Mouse (Mus musculus) heart, postnatal 0 days (tissue): ENCODE data around the gene Rps24. TPM values are rescaled to one million over a fixed set of nuclear protein-coding genes. Genes with fewer than 3 reads are reported as not detected.

Source experiments
- ATAC-seq: fragments of 200-750 bp; cut with Nextera tagmentation; 2 replicates; pipeline ENCODE4 v1.8.0; 2017; ENCODE audit warnings: low read depth, moderate number of reproducible peaks, moderate library complexity; ENCODE audit not compliant: insufficient read depth
- DNase-seq: peaks from one replicate; pipeline ENCODE4 v3.0.0-alpha.2; 2016; ENCODE audit warnings: low spot score
- H3K27ac ChIP-seq: fragments of 300-500 bp; sonication (generic); 2 replicates; pipeline ENCODE4 v1.5.1; 2014; ENCODE audit warnings: low read depth, mild to moderate bottlenecking
- H3K27me3 ChIP-seq: fragments of 300-500 bp; sonication (generic); 2 replicates; pipeline ENCODE4 v1.6.1; 2014; ENCODE audit warnings: low read length, mixed read lengths; ENCODE audit not compliant: control insufficient read depth, insufficient read depth
- H3K36me3 ChIP-seq: fragments of 300-500 bp; sonication (generic); replicated peaks from 2 replicates; pipeline ENCODE4 v1.6.1; 2014; ENCODE audit warnings: low read length, mixed read lengths; ENCODE audit not compliant: control insufficient read depth, insufficient read depth
- H3K4me1 ChIP-seq: fragments of 300-500 bp; sonication (generic); 2 replicates; pipeline ENCODE4 v1.6.1; 2014; ENCODE audit warnings: antibody characterized with exemption; ENCODE audit not compliant: control insufficient read depth, insufficient read depth
- H3K4me2 ChIP-seq: fragments of 300-500 bp; sonication (generic); 2 replicates; pipeline ENCODE4 v1.6.1; 2014; ENCODE audit warnings: low read depth, mild to moderate bottlenecking, low read length, moderate library complexity
- H3K4me3 ChIP-seq: fragments of 300-500 bp; sonication (generic); 2 replicates; pipeline ENCODE4 v1.5.1; 2014; ENCODE audit warnings: low read depth, low read length
- H3K9ac ChIP-seq: fragments of 300-500 bp; sonication (generic); replicated peaks from 2 replicates; pipeline ENCODE4 v1.6.1; 2014; ENCODE audit warnings: low read depth, low read length, mixed read lengths
- H3K9me3 ChIP-seq: fragments of 300-500 bp; sonication (generic); replicated peaks from 2 replicates; pipeline ENCODE4 v1.6.1; 2016; ENCODE audit warnings: low read length; ENCODE audit not compliant: control insufficient read depth
- CTCF ChIP-seq: IDR thresholded peaks from 2 replicates; pipeline ENCODE4 v1.5.1; 2016; ENCODE audit warnings: antibody characterized with exemption, control low read depth, low read depth
- EP300 ChIP-seq: IDR thresholded peaks from 2 replicates; pipeline ENCODE4 v1.6.1; 2016; ENCODE audit warnings: antibody characterized with exemption, low read depth
- WGBS: fragments of 180-500 bp; shearing (Covaris S2); extraction: QIAGEN DNeasy Blood & Tissue Kit; methylation state at CpG from one replicate; pipeline ENCODE4 v1.1.7; 2014; 5-methylcytosine and 5-hydroxymethylcytosine counted together
- polyA plus RNA-seq: library from polyadenylated mRNA; unstranded; fragments of >200 nt; fragmentation: Nextera tagmentation; extraction: Ambion mirVana; gene quantifications from 2 replicates; pipeline ENCODE4 v1.2.1, GENCODE M21; 2015
- total RNA-seq: library from RNA; depleted of rRNA; stranded (reverse); fragments of >200 nt; gene quantifications from 2 replicates; pipeline ENCODE4 v1.2.3, GENCODE M21; 2014; ENCODE audit warnings: low replicate concordance

Rps24 gene
- total and polyA plus RNA-seq, 2 experiments from 2014 or later: 690 to 1,343 TPM

GRCm38 (mm10) chr14:24498561-24499255 is 11.8 kb downstream of the Rps24 start:
- Histone ChIP-seq H3K27ac (no peak overlapping the region), H3K36me3 (peaks cover 54% of the 10 kb centered on the region), H3K9ac (no peak overlapping the region), H3K4me3 (no peak overlapping the region), H3K27me3 (no peaks in the 10 kb centered on the region), H3K4me1 (0 out of 2 replicates have a peak, but pooled peaks cover under 1% of the 10 kb centered on the region), H3K4me2 (no peak overlapping the region), H3K9me3 (no peaks in the 10 kb centered on the region)
- 68% methylated on average over 5 of the region's 5 CpGs for WGBS
- ATAC-seq (no peak), DNase-seq (no peak)
- no peak for TF ChIP-seq EP300
- no peak for TF ChIP-seq CTCF

GRCm38 (mm10) chr14:24499478-24499877 is 12.6 kb downstream of the Rps24 start:
- peaks cover 46% of the 10 kb centered on the region for H3K36me3 ChIP-seq
- no peak overlapping the region for H3K9ac ChIP-seq
- no peak for TF ChIP-seq EP300
- TF ChIP-seq CTCF: no peak
- no peak for DNase-seq
- H3K9me3 ChIP-seq: no peaks in the 10 kb centered on the region
- WGBS: 38% methylated on average over 9 of the region's 9 CpGs
- no peaks in the 10 kb centered on the region for H3K4me1 ChIP-seq
- no peak overlapping the region for H3K4me3 ChIP-seq
- ATAC-seq: no peak
- no peak overlapping the region for H3K4me2 ChIP-seq
- no peaks in the 10 kb centered on the region for H3K27me3 ChIP-seq
- H3K27ac ChIP-seq: no peak overlapping the region

- TF ChIP-seq CTCF: peak; percentile 95
- no peak for TF ChIP-seq EP300
- Histone ChIP-seq H3K4me2 (peak overlapping the region; percentile 28), H3K4me3 (no peak overlapping the region), H3K27me3 (no peaks in the 10 kb centered on the region), H3K4me1 (no peaks in the 10 kb centered on the region), H3K36me3 (peaks cover 38% of the 10 kb centered on the region), H3K27ac (no peak overlapping the region; the same call in 1 of the 2 replicates), H3K9me3 (no peaks in the 10 kb centered on the region), H3K9ac (no peak overlapping the region)
- DNase-seq (peak; percentile 81), ATAC-seq (peak; percentile 56)
- 19% methylated on average over 18 of the region's 18 CpGs for WGBS
Observed at GRCm38 (mm10) chr14:24500091-24500844, 13.3 kb downstream of the Rps24 start.

- Histone ChIP-seq H3K4me3 (no peak overlapping the region), H3K27ac (peak overlapping the region; percentile 10; the same call in 1 of the 2 replicates)
Observed at GRCm38 (mm10) chr14:24500845-24501186, 13.9 kb downstream of the Rps24 start.

GRCm38 (mm10) chr14:24501256-24501655 is 14.3 kb downstream of the Rps24 start:
- Histone ChIP-seq H3K27ac (no peak overlapping the region; the same call in 1 of the 2 replicates), H3K4me3 (no peak overlapping the region), H3K36me3 (peaks cover 29% of the 10 kb centered on the region), H3K27me3 (no peaks in the 10 kb centered on the region), H3K9me3 (no peaks in the 10 kb centered on the region), H3K9ac (no peak overlapping the region), H3K4me1 (no peaks in the 10 kb centered on the region), H3K4me2 (no peak overlapping the region)
- TF ChIP-seq EP300 (no peak), CTCF (no peak)
- DNase-seq (no peak), ATAC-seq (no peak)
- 62% methylated on average over 4 of the region's 4 CpGs for WGBS

More at GRCm38 (mm10) chr14:24500845-24501186, 13.9 kb downstream of the Rps24 start:
- TF ChIP-seq EP300 (no peak), CTCF (no peak)
- Histone ChIP-seq H3K9me3 (no peaks in the 10 kb centered on the region), H3K4me2 (peak overlapping the region; percentile 28), H3K27me3 (no peaks in the 10 kb centered on the region), H3K4me1 (no peaks in the 10 kb centered on the region), H3K9ac (no peak overlapping the region), H3K36me3 (peaks cover 33% of the 10 kb centered on the region)
- ATAC-seq (no peak; the same call in 1 of the 2 replicates), DNase-seq (no peak)
- WGBS: 13% methylated on average over 8 of the region's 8 CpGs
